Mouse (Mus musculus) liver, embryonic 15.5 days (tissue): ENCODE results near the gene Slc25a27. TPM values are rescaled to one million over a fixed set of nuclear protein-coding genes. Genes with fewer than 3 reads are reported as not detected.
A peak's percentile ranks its signal among the peaks of the same experiment; 100 is the strongest.

Experiments used
- ATAC-seq: fragments of 200-750 bp; cut with Nextera tagmentation; 2 replicates; pipeline ENCODE4 v1.8.0; 2017; ENCODE audit warnings: moderate number of reproducible peaks, mild to moderate bottlenecking, moderate library complexity; ENCODE audit not compliant: insufficient read depth
- H3K27ac ChIP-seq: fragments of 300-500 bp; sonication (generic); replicated peaks from 2 replicates; pipeline ENCODE4 v1.5.1; 2015; ENCODE audit warnings: mild to moderate bottlenecking, inconsistent platforms
- H3K27me3 ChIP-seq: fragments of 300-500 bp; sonication (generic); 2 replicates; pipeline ENCODE4 v1.6.1; 2015; ENCODE audit warnings: mild to moderate bottlenecking, inconsistent platforms
- H3K36me3 ChIP-seq: fragments of 300-500 bp; sonication (generic); replicated peaks from 2 replicates; pipeline ENCODE4 v1.6.1; 2015; ENCODE audit warnings: moderate library complexity, mild to moderate bottlenecking, inconsistent platforms
- H3K4me1 ChIP-seq: fragments of 300-500 bp; sonication (generic); replicated peaks from 2 replicates; pipeline ENCODE4 v1.6.1; 2015; ENCODE audit warnings: inconsistent platforms
- H3K4me2 ChIP-seq: fragments of 300-500 bp; sonication (generic); 2 replicates; pipeline ENCODE4 v1.6.1; 2015; ENCODE audit warnings: moderate library complexity, mild to moderate bottlenecking, inconsistent platforms
- H3K4me3 ChIP-seq: fragments of 300-500 bp; sonication (generic); replicated peaks from 2 replicates; pipeline ENCODE4 v1.5.1; 2015; ENCODE audit warnings: mild to moderate bottlenecking, inconsistent platforms
- H3K9ac ChIP-seq: fragments of 300-500 bp; sonication (generic); 2 replicates; pipeline ENCODE4 v1.6.1; 2015; ENCODE audit warnings: moderate library complexity, mild to moderate bottlenecking, inconsistent platforms
- H3K9me3 ChIP-seq: fragments of 300-500 bp; sonication (generic); replicated peaks from 2 replicates; pipeline ENCODE4 v1.6.1; 2016; ENCODE audit warnings: inconsistent platforms
- WGBS: fragments of 180-500 bp; shearing (Covaris S2); methylation state at CpG from one replicate; pipeline ENCODE4 v1.1.7; 2015; ENCODE audit warnings: mixed read lengths; ENCODE audit not compliant: insufficient replicate concordance; 5-methylcytosine and 5-hydroxymethylcytosine counted together
- polyA plus RNA-seq: library from polyadenylated mRNA; unstranded; fragments of >200 nt; fragmentation: Nextera tagmentation; extraction: Ambion mirVana; gene quantifications from 2 replicates; pipeline ENCODE4 v1.2.1, GENCODE M21; 2015

Gene Slc25a27
- polyA plus RNA-seq, 1 experiment from 2014 or later, result 1.4 TPM

DNA sequence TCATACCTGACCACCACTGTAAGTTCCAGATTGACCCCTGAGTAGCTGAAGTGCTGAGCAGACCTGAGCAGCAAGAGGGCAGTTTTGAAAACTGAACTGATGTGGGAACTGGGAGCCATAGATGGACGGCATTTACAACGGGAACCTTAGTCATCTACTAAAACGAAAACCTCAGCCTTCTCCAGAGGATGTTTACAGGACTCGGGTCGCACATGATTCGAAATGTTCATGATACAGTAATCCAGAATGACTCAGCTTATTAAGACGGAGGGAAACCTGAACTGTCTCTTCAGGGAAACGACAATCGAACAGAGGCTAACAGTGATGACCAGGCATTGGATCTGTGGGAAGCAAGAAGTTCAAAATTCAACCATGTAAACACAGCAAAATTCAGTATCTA is 47.9 kb downstream of the Slc25a27 start:
- Histone ChIP-seq H3K27me3 (no peaks in the 10 kb centered on the region), H3K4me1 (no peaks in the 10 kb centered on the region), H3K4me3 (no peak overlapping the region), H3K27ac (no peak overlapping the region), H3K36me3 (no peaks in the 10 kb centered on the region), H3K9ac (no peak overlapping the region), H3K9me3 (no peaks in the 10 kb centered on the region), H3K4me2 (no peak overlapping the region)
- no peak for ATAC-seq
- 59% methylated on average over 9 of the region's 9 CpGs for WGBS

DNA sequence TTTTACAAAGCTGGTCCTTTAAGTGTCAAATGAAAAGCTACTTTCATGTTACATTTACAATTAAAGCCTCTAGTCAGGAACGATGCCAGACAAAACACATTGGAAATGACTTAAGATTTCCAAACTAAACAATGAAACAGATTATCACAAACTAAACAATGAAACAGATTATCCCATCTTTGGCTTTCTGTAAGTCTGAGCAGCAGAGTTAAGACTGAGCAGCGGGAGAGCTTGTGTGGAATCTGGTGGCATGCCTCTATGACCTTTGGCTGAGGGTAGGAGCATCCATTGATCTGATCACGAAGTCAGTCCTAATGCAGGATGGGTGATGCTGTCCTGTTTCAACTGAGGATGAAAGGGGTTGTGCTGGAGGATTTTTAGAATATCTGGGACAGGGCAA is 54.8 kb downstream of the Slc25a27 start:
- no peaks in the 10 kb centered on the region for H3K4me1 ChIP-seq
- no peaks in the 10 kb centered on the region for H3K36me3 ChIP-seq
- no peak for ATAC-seq
- 51% methylated on average over 3 of the region's 3 CpGs for WGBS
- no peaks in the 10 kb centered on the region for H3K9me3 ChIP-seq
- H3K27ac ChIP-seq, result no peak overlapping the region
- no peak overlapping the region for H3K4me3 ChIP-seq
- H3K4me2 ChIP-seq, result no peak overlapping the region
- H3K27me3 ChIP-seq, result no peaks in the 10 kb centered on the region
- H3K9ac ChIP-seq, result no peak overlapping the region

DNA sequence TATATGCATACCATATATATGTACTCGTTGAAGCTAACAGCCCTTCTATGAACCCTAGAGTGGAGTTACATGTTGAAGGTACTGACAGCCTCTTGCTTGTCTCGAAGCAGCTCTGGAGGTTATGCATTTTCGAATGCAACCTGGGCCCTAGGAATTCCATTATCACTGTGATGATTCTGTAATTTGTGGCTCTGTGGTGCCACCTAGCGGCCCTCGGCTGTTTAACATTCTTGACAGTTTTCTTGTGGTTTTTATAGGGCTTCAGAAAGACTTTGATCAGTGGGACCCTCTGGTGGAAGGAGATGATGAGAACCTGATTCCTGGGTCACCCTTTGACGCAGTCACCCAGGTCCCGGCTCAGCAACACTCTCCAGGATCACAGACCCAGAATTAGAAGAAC is 55.4 kb downstream of the Slc25a27 start:
- Histone ChIP-seq H3K4me1 (no peaks in the 10 kb centered on the region), H3K4me3 (no peak overlapping the region), H3K36me3 (no peaks in the 10 kb centered on the region), H3K4me2 (no peak overlapping the region), H3K9me3 (no peaks in the 10 kb centered on the region), H3K27ac (no peak overlapping the region), H3K9ac (no peak overlapping the region), H3K27me3 (no peaks in the 10 kb centered on the region)
- no peak for ATAC-seq
- WGBS, result 17% methylated on average over 7 of the region's 7 CpGs

DNA sequence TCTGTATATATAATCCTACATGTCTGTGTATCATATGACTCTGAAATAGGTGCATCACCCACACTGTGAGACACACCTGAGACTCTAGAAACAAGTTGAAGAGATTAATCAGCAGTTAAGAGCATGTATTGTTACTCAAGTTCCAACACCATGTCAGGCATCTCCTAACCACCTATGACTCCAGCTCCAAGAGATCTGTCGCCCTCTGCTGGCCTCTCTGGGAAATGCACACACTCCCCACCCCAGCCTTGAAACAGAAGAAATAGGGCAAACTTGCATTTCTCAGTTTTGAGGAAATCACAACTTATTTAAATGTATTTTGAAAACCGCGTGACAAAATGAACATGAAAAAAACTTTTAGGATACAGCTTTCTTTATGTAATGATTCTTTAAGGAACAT is 60.3 kb downstream of the Slc25a27 start:
- no peaks in the 10 kb centered on the region for H3K36me3 ChIP-seq
- H3K4me2 ChIP-seq, result no peak overlapping the region
- WGBS, result 10% methylated on average over 3 of the region's 3 CpGs
- no peak overlapping the region for H3K4me3 ChIP-seq
- no peaks in the 10 kb centered on the region for H3K4me1 ChIP-seq
- H3K9me3 ChIP-seq, result no peaks in the 10 kb centered on the region
- no peak for ATAC-seq
- no peaks in the 10 kb centered on the region for H3K27me3 ChIP-seq
- no peak overlapping the region for H3K27ac ChIP-seq
- no peak overlapping the region for H3K9ac ChIP-seq

DNA sequence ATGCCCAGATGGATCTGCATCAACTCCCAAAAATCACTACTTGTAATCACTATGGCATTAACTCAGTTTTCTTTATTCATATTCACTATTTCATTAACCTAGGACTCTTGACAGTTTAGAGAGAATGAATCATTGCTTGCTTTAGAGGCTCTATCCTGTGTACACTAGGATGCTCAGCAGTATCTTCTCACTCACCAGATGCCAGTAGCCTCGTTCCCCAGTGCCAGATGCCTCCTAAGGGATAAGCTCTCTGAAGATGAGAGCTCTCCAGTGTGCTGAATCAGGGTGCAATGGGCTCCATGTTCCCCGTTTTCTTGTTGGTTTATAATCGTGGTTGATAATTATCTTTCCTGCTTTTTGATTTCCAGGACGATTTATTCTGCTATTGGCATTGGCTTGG is 68.3 kb downstream of the Slc25a27 start:
- H3K4me1 ChIP-seq, result no peaks in the 10 kb centered on the region
- H3K36me3 ChIP-seq, result no peaks in the 10 kb centered on the region

DNA sequence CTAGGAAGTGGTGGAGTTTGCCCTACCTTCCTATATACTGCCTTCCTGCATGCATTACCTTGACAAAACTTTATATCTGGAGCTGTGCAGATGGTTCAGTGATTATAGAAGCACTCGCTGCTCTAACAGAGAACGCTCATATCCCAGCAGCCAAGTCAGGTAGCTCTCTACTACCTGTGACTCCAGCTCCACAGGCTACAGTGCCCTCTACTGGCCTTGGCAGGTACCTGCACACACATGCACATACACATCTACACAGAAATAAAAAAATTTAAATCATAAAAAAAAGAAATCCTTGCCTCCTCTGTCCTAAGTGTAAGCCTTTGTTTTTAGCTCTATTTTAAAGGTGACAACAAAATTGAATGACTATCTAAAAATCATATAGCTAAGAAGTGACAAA is 69.3 kb downstream of the Slc25a27 start:
- H3K9me3 ChIP-seq, result 0 out of 2 replicates have a peak, but pooled peaks cover 2% of the 10 kb centered on the region
- H3K4me3 ChIP-seq, result no peak overlapping the region
- H3K27ac ChIP-seq, result no peak overlapping the region
- no peak overlapping the region for H3K9ac ChIP-seq
- no peak for ATAC-seq
- no peaks in the 10 kb centered on the region for H3K27me3 ChIP-seq
- 81% methylated on average over 2 of the region's 2 CpGs for WGBS
- H3K4me1 ChIP-seq, result 0 out of 2 replicates have a peak, but pooled peaks cover 2% of the 10 kb centered on the region
- H3K36me3 ChIP-seq, result no peaks in the 10 kb centered on the region
- no peak overlapping the region for H3K4me2 ChIP-seq

More for the DNA sequence above, 68.3 kb downstream of the Slc25a27 start:
- no peak for ATAC-seq
- 49% methylated on average over 4 of the region's 4 CpGs for WGBS
- no peak overlapping the region for H3K9ac ChIP-seq
- H3K27ac ChIP-seq, result no peak overlapping the region
- 0 out of 2 replicates have a peak, but pooled peaks cover 2% of the 10 kb centered on the region for H3K9me3 ChIP-seq
- no peak overlapping the region for H3K4me3 ChIP-seq
- H3K27me3 ChIP-seq, result no peaks in the 10 kb centered on the region
- no peak overlapping the region for H3K4me2 ChIP-seq

DNA sequence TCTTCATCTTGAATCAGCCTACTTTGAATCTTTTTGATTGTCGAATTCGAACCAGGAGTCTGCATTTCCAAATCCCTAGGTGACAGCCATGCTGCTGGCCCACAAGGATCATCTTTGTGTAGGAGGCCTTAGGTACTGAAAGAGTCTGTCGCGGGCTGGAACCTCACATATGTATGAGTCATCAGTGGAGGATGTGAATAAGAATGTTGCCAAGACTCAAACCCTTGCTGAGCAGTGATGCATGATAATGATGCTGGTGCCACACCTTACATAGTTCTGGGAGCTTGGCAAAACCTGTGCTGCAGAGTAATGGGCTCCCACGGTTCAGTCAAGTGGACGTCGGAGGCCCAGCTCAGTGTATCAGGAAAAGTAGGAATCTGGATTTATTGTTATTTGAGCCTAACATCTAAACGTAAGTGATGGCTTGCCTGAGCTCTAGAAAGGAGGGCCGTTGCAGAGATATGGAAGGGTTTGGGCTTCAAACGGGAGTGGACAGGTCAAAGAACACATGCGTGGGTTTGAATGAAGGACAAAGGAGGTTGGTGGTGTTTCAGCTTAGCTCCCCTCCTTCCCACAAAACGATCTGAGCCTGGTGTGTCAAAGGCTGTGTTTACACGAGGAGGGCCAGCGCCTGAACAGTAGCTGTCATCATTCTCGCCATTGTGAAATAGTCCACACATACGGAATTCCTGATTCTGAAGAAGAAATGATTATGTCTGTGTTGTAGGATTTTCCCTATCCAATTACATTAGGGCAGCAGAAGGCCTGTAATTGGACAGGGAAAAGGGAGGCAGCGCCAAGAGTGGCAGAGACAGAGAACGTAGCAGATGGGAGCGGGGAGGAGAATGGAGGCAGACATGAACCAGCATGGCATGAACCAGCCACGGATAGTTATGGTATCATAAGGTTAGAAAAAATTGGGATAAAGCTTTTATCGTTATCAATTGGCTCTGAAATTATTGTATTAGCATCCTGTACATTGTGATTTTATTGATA is 74.4 kb downstream of the Slc25a27 start:
- 63% methylated on average over 21 of the region's 21 CpGs for WGBS
- Histone ChIP-seq H3K4me1 (peaks cover 15% of the 10 kb centered on the region), H3K27me3 (no peaks in the 10 kb centered on the region), H3K4me2 (no peak overlapping the region), H3K4me3 (no peak overlapping the region), H3K36me3 (no peaks in the 10 kb centered on the region), H3K9ac (no peak overlapping the region), H3K27ac (0 out of 2 replicates have a peak overlapping the region, but pooled peaks have one; percentile 6), H3K9me3 (0 out of 2 replicates have a peak, but pooled peaks cover under 1% of the 10 kb centered on the region)
- ATAC-seq, result peak; percentile 51; the same call in 1 of the 2 replicates

Other genes starting within 250 kb of the Slc25a27 start
- gene Mep1a, start 164.4 kb downstream of the Slc25a27 start, polyA plus RNA-seq, result 0.03 and 0.08 TPM in 2 replicates
- not detected in 2 replicates for gene Ankrd66, start 123.6 kb downstream of the Slc25a27 start, polyA plus RNA-seq
- gene Pla2g7, start 99.1 kb downstream of the Slc25a27 start, polyA plus RNA-seq, result 22.6 and 28.1 TPM in 2 replicates
- gene Tdrd6, start 36.9 kb downstream of the Slc25a27 start, polyA plus RNA-seq, result not detected in 2 replicates
- gene Cyp39a1, start 211 bp upstream of the Slc25a27 start, polyA plus RNA-seq, result 9.6 and 10.2 TPM in 2 replicates
- gene Rcan2, start 134.1 kb upstream of the Slc25a27 start, polyA plus RNA-seq, result 0.83 and 0.93 TPM in 2 replicates